Mouse (Mus musculus) kidney, adult 18-20 months (tissue): ENCODE measurements around the gene Aspa.
"Not testable (repeated sequence)": the region's sequence is repeated elsewhere in the genome, so short reads cannot be mapped to it uniquely, and the experiment has no call there.

ENCODE experiments used
- DNase-seq: peaks from one replicate; pipeline ENCODE4 v3.0.0; 2021

The Aspa gene

GRCm38 (mm10) chr11:73329442-73329841 is at the start of gene Aspa, which contains the start of the genes Gm49340 and Spata22:
Gene Aspa, minus strand, starts transcription at chr11:73329596.
Gene Gm49340, plus strand, starts transcription at chr11:73329741.
Gene Spata22, plus strand, starts transcription at chr11:73329741.
- no peak for DNase-seq

GRCm38 (mm10) chr11:73370946-73371345 is 41.5 kb upstream of the Aspa start, which contains the start of gene Olfr376:
Gene Olfr376, plus strand, starts transcription at chr11:73371246.
- DNase-seq = no peak

- no peak for DNase-seq
Observed at GRCm38 (mm10) chr11:73350483-73350882, 21.1 kb upstream of the Aspa start, which contains the start of gene Olfr20. Gene Olfr20, plus strand, starts transcription at chr11:73350783.

GRCm38 (mm10) chr11:73336919-73337318 is 7.5 kb upstream of the Aspa start:
- DNase-seq = no peak

- no peak for DNase-seq
Observed at GRCm38 (mm10) chr11:73333357-73333756, 4.0 kb upstream of the Aspa start.

GRCm38 (mm10) chr11:73327361-73327760 is 2.0 kb downstream of the Aspa start:
- DNase-seq = no peak

- peak; percentile 71 for DNase-seq
Observed at GRCm38 (mm10) chr11:73326485-73326886, 2.9 kb downstream of the Aspa start.

GRCm38 (mm10) chr11:73323906-73324830 is 5.2 kb downstream of the Aspa start:
- DNase-seq = peak; percentile 14

GRCm38 (mm10) chr11:73321064-73321463 is 8.3 kb downstream of the Aspa start:
- DNase-seq = not testable (repeated sequence)

GRCm38 (mm10) chr11:73318581-73318980 is 10.8 kb downstream of the Aspa start:
- DNase-seq = not testable (repeated sequence)

- DNase-seq = no peak
Observed at GRCm38 (mm10) chr11:73315961-73316360, 13.4 kb downstream of the Aspa start.

- DNase-seq = no peak
Observed at GRCm38 (mm10) chr11:73303123-73303522, 26.3 kb downstream of the Aspa start.

GRCm38 (mm10) chr11:73289621-73290020 is 39.8 kb downstream of the Aspa start:
- DNase-seq = no peak

GRCm38 (mm10) chr11:73284351-73284750 is 45.0 kb downstream of the Aspa start:
- no peak for DNase-seq

GRCm38 (mm10) chr11:73283926-73284325 is 45.5 kb downstream of the Aspa start:
- DNase-seq = no peak

GRCm38 (mm10) chr11:73283369-73283768 is 46.0 kb downstream of the Aspa start:
- DNase-seq = no peak

- DNase-seq = peak; percentile 66
Observed at GRCm38 (mm10) chr11:73281528-73282027, 47.8 kb downstream of the Aspa start.

- no peak for DNase-seq
Observed at GRCm38 (mm10) chr11:73280710-73281109, 48.7 kb downstream of the Aspa start.

GRCm38 (mm10) chr11:73274821-73275220 is 54.6 kb downstream of the Aspa start:
- no peak for DNase-seq

GRCm38 (mm10) chr11:73267267-73267666 is 62.1 kb downstream of the Aspa start, which contains the start of gene Trpv3:
Gene Trpv3, plus strand, starts transcription at chr11:73267388.
- DNase-seq = no peak

- DNase-seq = no peak
Observed at GRCm38 (mm10) chr11:73261385-73261784, 68.0 kb downstream of the Aspa start.

- DNase-seq = no peak
Observed at GRCm38 (mm10) chr11:73260457-73260856, 68.9 kb downstream of the Aspa start.

GRCm38 (mm10) chr11:73258664-73259063 is 70.7 kb downstream of the Aspa start:
- no peak for DNase-seq

- no peak for DNase-seq
Observed at GRCm38 (mm10) chr11:73257362-73257945, 71.9 kb downstream of the Aspa start.
